Mouse (Mus musculus): ENCODE results near the gene Nhp2.

Nhp2 gene

DNA sequence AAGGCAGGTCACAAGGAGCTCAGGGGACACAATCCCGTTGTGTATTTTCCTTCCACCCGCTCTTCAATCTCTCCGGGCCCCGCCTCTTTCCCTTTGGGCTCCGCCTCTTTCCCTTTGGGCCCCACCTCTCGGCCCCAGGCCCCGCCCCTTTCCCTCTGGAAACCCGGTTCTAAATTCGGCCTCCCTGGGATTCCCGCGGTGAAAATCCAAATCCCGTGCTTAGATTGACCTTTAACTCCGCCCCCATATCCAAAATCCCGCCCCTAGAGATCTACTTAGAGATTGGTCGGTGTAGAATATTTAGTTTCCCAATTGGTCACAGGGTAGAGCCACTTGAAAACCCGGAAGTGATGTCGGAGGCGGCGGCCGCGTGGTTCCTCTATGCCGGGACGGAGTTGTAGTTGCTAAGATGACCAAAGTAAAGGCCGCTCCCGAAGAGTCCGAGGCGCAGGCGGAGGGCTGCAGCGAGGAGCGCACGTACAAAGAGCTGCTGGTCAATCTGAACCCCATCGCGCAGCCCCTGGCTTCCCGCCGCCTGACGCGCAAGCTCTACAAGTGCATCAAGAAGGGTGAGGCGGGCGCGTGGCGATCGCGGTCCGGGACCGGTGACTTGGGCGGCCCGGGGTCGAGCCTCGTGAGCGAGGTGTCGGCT is at the start of gene Nhp2:
Nhp2 (plus strand) TSS at position 327 of the 652 bp plus-strand sequence.
- in situ Hi-C loops (cut with MboI): loop anchor here (5.0 kb wide), 1 partner anchor 63 kb away; no protein-coding TSS in a partner anchor

- in situ Hi-C loops (cut with MboI): no loop called here
Measured at GRCm38 (mm10) chr11:51576454-51576853, 43.1 kb upstream of the Nhp2 start.

- in situ Hi-C loops (cut with MboI): no loop called here
Measured at GRCm38 (mm10) chr11:51577587-51577986, 41.9 kb upstream of the Nhp2 start.

GRCm38 (mm10) chr11:51579024-51579423 is 40.5 kb upstream of the Nhp2 start:
- in situ Hi-C loops (cut with MboI): no loop called here

DNA sequence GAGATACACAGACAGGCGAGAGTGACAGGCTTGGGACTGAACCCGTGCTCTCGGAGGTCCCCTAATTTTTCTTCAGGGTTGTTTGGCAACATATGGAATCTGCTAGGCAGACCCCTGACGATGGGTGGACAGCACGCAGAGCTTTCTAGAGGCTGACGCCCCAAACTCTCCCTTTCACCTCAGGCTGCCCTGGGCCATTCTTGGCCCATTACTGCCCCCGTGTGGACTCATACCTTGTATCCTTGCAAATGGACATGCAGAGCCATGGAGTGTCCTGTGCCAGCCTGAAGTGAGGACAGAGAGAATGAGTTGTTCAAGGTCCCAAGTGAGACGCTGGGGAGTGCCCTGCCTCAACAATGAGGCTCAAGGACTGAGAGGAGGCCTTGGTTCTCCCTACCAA is 36.8 kb upstream of the Nhp2 start:
- in situ Hi-C loops (cut with MboI): no loop called here

- in situ Hi-C loops (cut with MboI): no loop called here
Measured at GRCm38 (mm10) chr11:51584057-51584430, 35.5 kb upstream of the Nhp2 start.

DNA sequence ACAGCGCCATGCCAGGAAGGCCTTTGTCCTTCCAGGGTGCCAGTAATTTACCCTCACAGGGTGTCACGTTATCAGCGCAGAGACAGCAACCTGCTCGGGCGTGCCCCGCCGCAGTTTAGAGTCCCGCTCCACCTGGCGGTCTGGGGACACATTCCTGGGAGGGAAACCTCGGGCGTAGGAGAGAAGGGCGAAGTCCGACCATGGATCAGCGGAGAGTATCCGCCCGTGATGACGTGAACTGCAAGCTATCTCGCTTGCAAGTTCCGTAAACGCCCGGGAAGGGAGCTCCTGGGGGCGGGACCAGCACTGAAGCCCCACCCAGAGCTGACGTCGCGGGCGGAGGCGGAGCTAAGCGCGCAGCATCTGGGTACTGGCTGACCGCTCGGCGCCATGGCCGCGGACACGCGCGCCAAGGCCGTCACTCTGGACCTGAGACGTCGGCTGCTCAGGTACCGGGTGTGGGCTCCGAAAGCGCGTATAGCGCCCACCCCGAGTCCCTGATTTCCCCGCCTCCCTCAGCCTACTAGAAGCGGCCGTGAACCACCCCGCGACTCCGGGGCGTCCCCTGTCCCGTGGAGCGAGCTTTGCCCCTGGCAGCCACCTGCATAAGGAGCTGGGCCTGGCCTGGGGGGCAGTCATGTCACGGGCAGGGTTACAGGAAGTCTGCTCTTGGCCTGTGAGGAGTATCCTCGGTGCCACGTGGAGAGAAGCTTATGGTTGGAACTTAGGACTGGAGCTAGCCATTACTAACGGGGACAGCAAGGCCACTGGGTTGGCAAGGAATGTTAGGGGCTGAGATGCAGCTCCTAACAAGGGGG is 34.9 kb upstream of the Nhp2 start, which contains the start of gene Phykpl:
Phykpl (plus strand) TSS at position 327 of the 818 bp plus-strand sequence.
- in situ Hi-C loops (cut with MboI): no loop called here

GRCm38 (mm10) chr11:51585608-51586252 is 33.8 kb upstream of the Nhp2 start:
- in situ Hi-C loops (cut with MboI): no loop called here

- in situ Hi-C loops (cut with MboI): no loop called here
Measured at GRCm38 (mm10) chr11:51586411-51586810, 33.1 kb upstream of the Nhp2 start.

- in situ Hi-C loops (cut with MboI): no loop called here
Measured at GRCm38 (mm10) chr11:51587059-51587458, 32.5 kb upstream of the Nhp2 start.

GRCm38 (mm10) chr11:51588833-51589232 is 30.7 kb upstream of the Nhp2 start:
- in situ Hi-C loops (cut with MboI): no loop called here

GRCm38 (mm10) chr11:51590002-51590401 is 29.5 kb upstream of the Nhp2 start:
- in situ Hi-C loops (cut with MboI): no loop called here

GRCm38 (mm10) chr11:51591168-51591567 is 28.4 kb upstream of the Nhp2 start:
- in situ Hi-C loops (cut with MboI): no loop called here

- in situ Hi-C loops (cut with MboI): no loop called here
Measured at GRCm38 (mm10) chr11:51591915-51592314, 27.6 kb upstream of the Nhp2 start.

GRCm38 (mm10) chr11:51593368-51593767 is 26.2 kb upstream of the Nhp2 start:
- in situ Hi-C loops (cut with MboI): no loop called here

GRCm38 (mm10) chr11:51593849-51594248 is 25.7 kb upstream of the Nhp2 start:
- in situ Hi-C loops (cut with MboI): no loop called here

DNA sequence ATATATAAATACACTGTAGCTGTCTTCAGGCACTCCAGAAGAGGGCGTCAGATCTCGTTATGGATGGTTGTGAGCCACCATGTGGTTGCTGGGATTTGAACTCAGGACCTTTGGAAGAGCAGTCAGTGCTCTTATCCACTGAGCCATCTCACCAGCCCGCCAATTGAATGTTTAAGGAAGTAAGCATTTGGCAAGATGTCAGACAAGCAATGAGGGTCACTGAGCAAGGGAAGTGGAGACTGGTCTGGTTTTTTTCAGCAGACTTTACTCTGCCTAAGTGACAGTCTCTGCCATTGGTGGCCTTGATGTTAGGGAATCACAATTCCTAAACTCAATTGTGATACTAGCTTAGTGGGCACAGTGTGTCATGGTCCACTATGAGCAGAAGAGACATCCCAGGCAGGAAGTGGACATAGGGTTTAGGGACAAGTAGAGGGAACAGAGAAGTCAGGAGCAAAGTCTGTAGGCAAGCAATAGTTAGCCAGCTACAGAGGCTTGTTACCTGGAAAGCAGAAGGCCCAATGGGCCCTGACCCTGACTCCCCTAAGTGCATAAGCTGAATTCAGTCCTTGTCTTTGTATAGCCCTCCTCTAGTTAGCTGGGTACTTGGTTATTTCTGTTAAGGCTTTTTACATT is 24.7 kb upstream of the Nhp2 start:
- in situ Hi-C loops (cut with MboI): no loop called here

DNA sequence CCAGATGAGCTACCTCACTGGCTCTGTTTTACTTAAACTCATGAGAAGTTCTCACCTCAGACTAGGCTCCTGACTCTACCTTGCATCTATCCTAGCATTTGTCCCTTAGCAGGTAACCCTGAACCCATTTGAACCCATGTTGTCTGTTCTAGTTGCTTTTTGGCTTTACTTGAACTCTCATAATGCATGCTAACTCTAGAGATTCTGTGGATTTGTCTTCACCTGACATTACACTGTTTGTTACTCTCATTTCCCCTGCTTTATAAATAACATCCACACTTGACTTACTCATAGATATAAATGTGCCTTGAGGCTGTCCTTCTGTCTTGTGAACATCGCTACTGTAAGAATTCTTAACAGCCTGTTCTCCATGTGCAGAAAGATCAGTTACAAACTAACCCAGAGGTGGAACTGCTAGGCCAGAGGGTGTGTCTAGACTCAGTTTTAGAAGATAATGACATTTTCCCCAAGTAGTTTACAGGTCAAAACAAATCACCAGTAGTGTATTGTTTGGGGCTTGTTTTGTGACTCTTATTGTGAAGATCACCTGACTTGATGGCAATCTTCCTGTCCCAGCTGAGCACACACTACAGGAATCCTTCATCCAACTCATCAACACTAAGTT is 24.0 kb upstream of the Nhp2 start:
- in situ Hi-C loops (cut with MboI): no loop called here

DNA sequence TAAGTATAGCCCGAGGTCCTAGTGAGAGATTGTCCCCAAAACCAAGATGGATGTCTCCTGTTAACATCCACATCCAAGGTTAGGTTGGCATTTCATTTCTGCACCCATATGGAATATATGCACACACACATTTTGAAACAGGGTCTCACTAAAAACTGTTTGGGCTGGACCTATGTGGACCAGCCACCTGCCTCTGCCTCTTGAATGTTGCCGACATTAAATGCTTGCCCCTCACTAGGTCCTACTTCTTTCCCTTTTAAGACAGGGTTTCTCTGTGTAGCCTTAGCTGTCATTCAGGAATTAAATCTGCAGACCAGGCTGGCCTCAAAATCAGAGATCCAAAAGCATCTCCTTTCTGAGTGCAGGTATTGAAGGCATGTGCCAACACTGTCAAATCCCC is 22.0 kb upstream of the Nhp2 start:
- in situ Hi-C loops (cut with MboI): no loop called here

DNA sequence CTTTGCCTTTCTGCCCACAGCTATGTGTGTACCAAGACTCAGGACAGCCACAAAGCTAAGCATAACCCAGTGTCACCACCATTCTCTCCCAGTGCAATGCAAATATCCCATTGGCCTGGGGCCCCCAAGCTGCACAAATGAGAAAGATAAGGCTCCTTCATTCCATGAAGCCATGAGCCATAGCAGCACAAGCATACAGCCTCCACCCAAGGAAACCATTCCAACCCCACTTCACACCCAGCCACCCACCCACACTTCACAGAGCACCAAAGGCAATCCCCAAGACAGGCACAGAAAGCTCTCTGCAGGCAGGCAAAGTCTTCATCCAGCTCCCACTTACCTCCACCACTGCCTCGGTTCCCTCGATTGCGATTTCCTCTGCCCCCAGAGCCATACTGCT is 17.3 kb upstream of the Nhp2 start:
- in situ Hi-C loops (cut with MboI): no loop called here

GRCm38 (mm10) chr11:51605602-51606446 is 13.7 kb upstream of the Nhp2 start:
- in situ Hi-C loops (cut with MboI): no loop called here
